Mouse (Mus musculus): Measurements from ENCODE around the gene Gdf15.

- no peak for TF ChIP-seq EP300 (optimal IDR thresholded peaks at IDR 0.05)
- no peak for TF ChIP-seq CTCF (IDR thresholded peaks at IDR 0.05; ENCODE audit: low read depth)
Observed at GRCm38 (mm10) chr8:70605871-70606779, 26.1 kb downstream of the Gdf15 start.
